Mouse (Mus musculus) neural tube, embryonic 15.5 days (tissue): ENCODE data around the gene Hist3h2a. TPM values are rescaled to one million over a fixed set of nuclear protein-coding genes. Genes with fewer than 3 reads are reported as not detected.

Source experiments
- ATAC-seq: fragments of 200-750 bp; cut with Nextera tagmentation; 2 replicates; pipeline ENCODE4 v1.8.0; 2017; ENCODE audit warnings: mild to moderate bottlenecking, moderate TSS enrichment, moderate library complexity; ENCODE audit not compliant: low FRiP score
- H3K27ac ChIP-seq: fragments of 300-500 bp; sonication (generic); replicated peaks from 2 replicates; pipeline ENCODE4 v1.5.1; 2015; ENCODE audit warnings: mild to moderate bottlenecking, inconsistent platforms
- H3K27me3 ChIP-seq: fragments of 300-500 bp; sonication (generic); replicated peaks from 2 replicates; pipeline ENCODE4 v1.6.1; 2015; ENCODE audit warnings: inconsistent platforms
- H3K36me3 ChIP-seq: fragments of 300-500 bp; sonication (generic); 2 replicates; pipeline ENCODE4 v1.6.1; 2015; ENCODE audit warnings: inconsistent platforms
- H3K4me1 ChIP-seq: fragments of 300-500 bp; sonication (generic); 2 replicates; pipeline ENCODE4 v1.6.1; 2015; ENCODE audit warnings: inconsistent platforms
- H3K4me2 ChIP-seq: fragments of 300-500 bp; sonication (generic); 2 replicates; pipeline ENCODE4 v1.6.1; 2015; ENCODE audit warnings: inconsistent platforms, mild to moderate bottlenecking, moderate library complexity
- H3K4me3 ChIP-seq: fragments of 300-500 bp; sonication (generic); replicated peaks from 2 replicates; pipeline ENCODE4 v1.5.1; 2015; ENCODE audit warnings: mild to moderate bottlenecking, inconsistent platforms
- H3K9ac ChIP-seq: fragments of 300-500 bp; sonication (generic); replicated peaks from 2 replicates; pipeline ENCODE4 v1.6.1; 2015; ENCODE audit warnings: mild to moderate bottlenecking, inconsistent platforms
- H3K9me3 ChIP-seq: fragments of 300-500 bp; sonication (generic); replicated peaks from 2 replicates; pipeline ENCODE4 v1.6.1; 2016; ENCODE audit warnings: inconsistent platforms
- WGBS: fragments of 180-500 bp; shearing (Covaris S2); methylation state at CpG from one replicate; pipeline ENCODE4 v1.1.7; 2015; ENCODE audit warnings: mixed read lengths; 5-methylcytosine and 5-hydroxymethylcytosine counted together
- polyA plus RNA-seq: library from polyadenylated mRNA; unstranded; fragments of >200 nt; fragmentation: Nextera tagmentation; extraction: Ambion mirVana; gene quantifications from 2 replicates; pipeline ENCODE4 v1.2.1, GENCODE M21; 2015

Gene Hist3h2a
- polyA plus RNA-seq, 1 experiment from 2014 or later: 86.3 TPM

- WGBS: 94% methylated on average over 7 of the region's 7 CpGs
- peaks cover 71% of the 10 kb centered on the region for H3K36me3 ChIP-seq
- peaks cover 27% of the 10 kb centered on the region for H3K4me1 ChIP-seq
- H3K27me3 ChIP-seq: no peaks in the 10 kb centered on the region
- ATAC-seq: no peak
- H3K9me3 ChIP-seq: no peaks in the 10 kb centered on the region
- no peak overlapping the region for H3K4me3 ChIP-seq
- no peak overlapping the region for H3K4me2 ChIP-seq
- no peak overlapping the region for H3K27ac ChIP-seq
- H3K9ac ChIP-seq: no peak overlapping the region
Measured at GRCm38 (mm10) chr11:58984657-58985056, 30.2 kb downstream of the Hist3h2a start.

- H3K36me3 ChIP-seq: peaks cover 78% of the 10 kb centered on the region
Measured at GRCm38 (mm10) chr11:58985299-58985917, 30.9 kb downstream of the Hist3h2a start.

GRCm38 (mm10) chr11:58989166-58989565, 34.7 kb downstream of the Hist3h2a start:
- Histone ChIP-seq H3K27ac (no peak overlapping the region), H3K4me2 (no peak overlapping the region), H3K27me3 (peaks cover 6% of the 10 kb centered on the region; the same call in 1 of the 2 replicates), H3K36me3 (peaks cover 67% of the 10 kb centered on the region), H3K4me3 (no peak overlapping the region), H3K9me3 (no peaks in the 10 kb centered on the region), H3K4me1 (peaks cover 1% of the 10 kb centered on the region), H3K9ac (no peak overlapping the region)
- ATAC-seq: no peak
- 98% methylated on average over 4 of the region's 4 CpGs for WGBS

More at GRCm38 (mm10) chr11:58985299-58985917, 30.9 kb downstream of the Hist3h2a start:
- no peak overlapping the region for H3K9ac ChIP-seq
- H3K27me3 ChIP-seq: no peaks in the 10 kb centered on the region
- H3K4me3 ChIP-seq: no peak overlapping the region
- H3K9me3 ChIP-seq: no peaks in the 10 kb centered on the region
- H3K4me1 ChIP-seq: peaks cover 20% of the 10 kb centered on the region
- 95% methylated on average over 3 of the region's 3 CpGs for WGBS
- H3K4me2 ChIP-seq: no peak overlapping the region
- no peak overlapping the region for H3K27ac ChIP-seq
- no peak for ATAC-seq

- Histone ChIP-seq H3K4me2 (no peak overlapping the region), H3K4me1 (peaks cover 10% of the 10 kb centered on the region), H3K9ac (no peak overlapping the region), H3K27me3 (peaks cover 9% of the 10 kb centered on the region), H3K9me3 (no peaks in the 10 kb centered on the region), H3K36me3 (peaks cover 57% of the 10 kb centered on the region), H3K4me3 (no peak overlapping the region), H3K27ac (no peak overlapping the region)
- no peak for ATAC-seq
- WGBS: 89% methylated on average over 17 of the region's 17 CpGs
Measured at GRCm38 (mm10) chr11:58990141-58990540, 35.7 kb downstream of the Hist3h2a start.

- Histone ChIP-seq H3K27me3 (peaks cover 15% of the 10 kb centered on the region), H3K4me1 (peaks cover 10% of the 10 kb centered on the region), H3K36me3 (peaks cover 51% of the 10 kb centered on the region), H3K27ac (no peak overlapping the region), H3K9ac (no peak overlapping the region), H3K4me2 (no peak overlapping the region), H3K9me3 (no peaks in the 10 kb centered on the region), H3K4me3 (no peak overlapping the region)
- WGBS: 83% methylated on average over 9 of the region's 9 CpGs
- ATAC-seq: no peak
Measured at GRCm38 (mm10) chr11:58990794-58991193, 36.3 kb downstream of the Hist3h2a start.

GRCm38 (mm10) chr11:58991911-58992310, 37.4 kb downstream of the Hist3h2a start:
- H3K9ac ChIP-seq: no peak overlapping the region
- no peaks in the 10 kb centered on the region for H3K9me3 ChIP-seq
- WGBS: 81% methylated on average over 3 of the region's 3 CpGs
- ATAC-seq: no peak
- peaks cover 40% of the 10 kb centered on the region for H3K36me3 ChIP-seq
- H3K27me3 ChIP-seq: peaks cover 25% of the 10 kb centered on the region
- H3K4me1 ChIP-seq: peaks cover 10% of the 10 kb centered on the region
- no peak overlapping the region for H3K4me3 ChIP-seq
- H3K27ac ChIP-seq: no peak overlapping the region
- no peak overlapping the region for H3K4me2 ChIP-seq

GRCm38 (mm10) chr11:58993091-58993670, 38.7 kb downstream of the Hist3h2a start:
- no peak overlapping the region for H3K4me3 ChIP-seq
- H3K27ac ChIP-seq: no peak overlapping the region
- H3K4me1 ChIP-seq: peaks cover 10% of the 10 kb centered on the region
- peaks cover 27% of the 10 kb centered on the region for H3K27me3 ChIP-seq
- no peaks in the 10 kb centered on the region for H3K9me3 ChIP-seq
- WGBS: 85% methylated on average over 6 of the region's 6 CpGs
- no peak overlapping the region for H3K9ac ChIP-seq
- peaks cover 28% of the 10 kb centered on the region for H3K36me3 ChIP-seq
- no peak for ATAC-seq
- no peak overlapping the region for H3K4me2 ChIP-seq

GRCm38 (mm10) chr11:58994337-58994826, 39.9 kb downstream of the Hist3h2a start:
- H3K4me1 ChIP-seq: peaks cover 10% of the 10 kb centered on the region
- H3K27me3 ChIP-seq: peaks cover 27% of the 10 kb centered on the region
- peak overlapping the region; percentile 39 for H3K4me3 ChIP-seq
- peak overlapping the region; percentile 21; the same call in 1 of the 2 replicates for H3K9ac ChIP-seq
- no peaks in the 10 kb centered on the region for H3K9me3 ChIP-seq
- H3K36me3 ChIP-seq: peaks cover 16% of the 10 kb centered on the region
- WGBS: 2% methylated on average over 31 of the region's 35 CpGs
- peak; percentile 80 for ATAC-seq
- H3K27ac ChIP-seq: no peak overlapping the region
- peak overlapping the region; percentile 63 for H3K4me2 ChIP-seq

GRCm38 (mm10) chr11:58995061-58995806, 40.7 kb downstream of the Hist3h2a start:
- Histone ChIP-seq H3K4me3 (peak overlapping the region; percentile 39; the same call in 1 of the 2 replicates), H3K27ac (no peak overlapping the region), H3K9ac (no peak overlapping the region; the same call in 1 of the 2 replicates), H3K4me2 (peak overlapping the region; percentile 63), H3K9me3 (no peaks in the 10 kb centered on the region), H3K27me3 (peaks cover 27% of the 10 kb centered on the region), H3K4me1 (peaks cover 10% of the 10 kb centered on the region), H3K36me3 (peaks cover 7% of the 10 kb centered on the region; the same call in 1 of the 2 replicates)
- ATAC-seq: peak; percentile 26; the same call in 1 of the 2 replicates
- 80% methylated on average over 9 of the region's 9 CpGs for WGBS

- H3K36me3 ChIP-seq: peaks cover under 1% of the 10 kb centered on the region; the same call in 1 of the 2 replicates
- no peak overlapping the region for H3K27ac ChIP-seq
- H3K9ac ChIP-seq: no peak overlapping the region
- no peaks in the 10 kb centered on the region for H3K9me3 ChIP-seq
- 57% methylated on average over 12 of the region's 12 CpGs for WGBS
- no peak overlapping the region for H3K4me2 ChIP-seq
- peaks cover 27% of the 10 kb centered on the region for H3K27me3 ChIP-seq
- H3K4me3 ChIP-seq: no peak overlapping the region
- no peak for ATAC-seq
- H3K4me1 ChIP-seq: peaks cover 10% of the 10 kb centered on the region
Measured at GRCm38 (mm10) chr11:58995807-58996370, 41.4 kb downstream of the Hist3h2a start.

GRCm38 (mm10) chr11:58997541-58997940, 43.1 kb downstream of the Hist3h2a start:
- Histone ChIP-seq H3K9me3 (no peaks in the 10 kb centered on the region), H3K27me3 (peaks cover 27% of the 10 kb centered on the region), H3K36me3 (no peaks in the 10 kb centered on the region), H3K9ac (no peak overlapping the region), H3K27ac (no peak overlapping the region), H3K4me3 (no peak overlapping the region), H3K4me1 (peaks cover 10% of the 10 kb centered on the region), H3K4me2 (no peak overlapping the region)
- no peak for ATAC-seq
- 87% methylated on average over 5 of the region's 5 CpGs for WGBS
